Mouse (Mus musculus) midbrain, embryonic 14.5 days (tissue): ENCODE data around the gene Gm12185. TPM values are rescaled to one million over a fixed set of nuclear protein-coding genes. Genes with fewer than 3 reads are reported as not detected.

Experiments
- ATAC-seq: fragments of 200-750 bp; cut with Nextera tagmentation; 2 replicates; pipeline ENCODE4 v1.8.0; 2017; ENCODE audit warnings: moderate number of reproducible peaks, moderate library complexity; ENCODE audit not compliant: low FRiP score, low TSS enrichment
- DNase-seq: peaks from one replicate; pipeline ENCODE4 v3.0.0-alpha.2; 2015
- H3K27ac ChIP-seq: fragments of 300-500 bp; sonication (generic); replicated peaks from 2 replicates; pipeline ENCODE4 v1.5.1; 2014; ENCODE audit warnings: mild to moderate bottlenecking, low read depth, low read length, moderate library complexity
- H3K27me3 ChIP-seq: fragments of 300-500 bp; sonication (generic); 2 replicates; pipeline ENCODE4 v1.6.1; 2014; ENCODE audit warnings: low read length, control low read depth, mixed read lengths; ENCODE audit not compliant: control insufficient read depth, insufficient read depth
- H3K36me3 ChIP-seq: fragments of 300-500 bp; sonication (generic); 2 replicates; pipeline ENCODE4 v1.6.1; 2014; ENCODE audit warnings: low read length, control low read depth; ENCODE audit not compliant: control insufficient read depth, insufficient read depth
- H3K4me1 ChIP-seq: fragments of 300-500 bp; sonication (generic); 2 replicates; pipeline ENCODE4 v1.6.1; 2014; ENCODE audit warnings: mild to moderate bottlenecking, antibody characterized with exemption, low read length, control low read depth; ENCODE audit not compliant: control insufficient read depth, insufficient read depth
- H3K4me2 ChIP-seq: fragments of 300-500 bp; sonication (generic); 2 replicates; pipeline ENCODE4 v1.6.1; 2014; ENCODE audit warnings: mild to moderate bottlenecking, low read length, moderate library complexity
- H3K4me3 ChIP-seq: fragments of 300-500 bp; sonication (generic); replicated peaks from 2 replicates; pipeline ENCODE4 v1.5.1; 2014; ENCODE audit warnings: low read depth, low read length
- H3K9ac ChIP-seq: fragments of 300-500 bp; sonication (generic); replicated peaks from 2 replicates; pipeline ENCODE4 v1.6.1; 2014; ENCODE audit warnings: mild to moderate bottlenecking, low read length, moderate library complexity
- H3K9me3 ChIP-seq: fragments of 300-500 bp; sonication (generic); 2 replicates; pipeline ENCODE4 v1.6.1; 2016; ENCODE audit warnings: low read length, control low read depth, mixed read lengths; ENCODE audit not compliant: control insufficient read depth
- WGBS: fragments of 180-500 bp; shearing (Covaris S2); extraction: QIAGEN DNeasy Blood & Tissue Kit; methylation state at CpG from one replicate; pipeline ENCODE4 v1.1.7; 2014; 5-methylcytosine and 5-hydroxymethylcytosine counted together
- polyA plus RNA-seq: library from polyadenylated mRNA; unstranded; fragments of >200 nt; fragmentation: Nextera tagmentation; extraction: Ambion mirVana; gene quantifications from 2 replicates; pipeline ENCODE4 v1.2.1, GENCODE M21; 2014

Gm12185 gene
- polyA plus RNA-seq, 1 experiment from 2014 or later = not detected

DNA sequence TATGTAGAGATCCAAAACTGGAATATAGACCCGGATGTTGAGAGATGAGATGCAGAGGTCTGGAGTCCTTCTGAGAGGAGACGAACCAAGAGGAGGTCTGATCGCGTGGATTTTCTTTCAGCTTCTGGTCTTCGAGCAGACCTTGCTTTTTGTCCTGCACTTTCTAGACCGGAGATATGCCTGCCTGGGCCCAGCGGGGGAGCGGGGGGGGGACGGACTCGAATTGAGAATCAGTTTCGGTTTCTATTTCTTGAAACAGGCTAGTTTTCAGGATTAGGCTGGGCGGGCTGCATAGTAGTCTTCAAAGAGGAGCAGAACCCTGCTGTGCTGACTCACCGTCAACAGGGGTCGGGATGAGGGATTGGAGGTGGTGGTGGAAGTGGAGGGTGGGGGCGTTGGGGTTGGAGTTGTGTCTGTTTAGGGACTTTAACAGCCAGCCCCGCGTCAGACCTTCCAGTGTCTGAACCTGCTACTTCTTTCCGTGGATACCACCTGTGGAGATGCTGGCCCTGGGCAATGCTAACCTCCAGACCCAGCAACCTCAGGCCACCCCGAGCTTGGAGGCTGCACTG, 120.7 kb downstream of the Gm12185 start, which contains the start of gene Irgm1:
TSS of gene Irgm1 (minus strand) at position 483 of the 572 bp plus-strand sequence.
- ATAC-seq = peak; percentile 49
- Histone ChIP-seq H3K36me3 (no peaks in the 10 kb centered on the region), H3K27ac (no peak within 1 kb of the TSS), H3K27me3 (no peaks in the 10 kb centered on the region), H3K9me3 (no peaks in the 10 kb centered on the region), H3K4me2 (peak within 1 kb of the TSS; percentile 62), H3K4me3 (peak within 1 kb of the TSS; percentile 33), H3K9ac (no peak within 1 kb of the TSS; the same call in 1 of the 2 replicates), H3K4me1 (no peaks in the 10 kb centered on the region)
- DNase-seq = peak; percentile 63
- WGBS = 1% methylated on average over 19 of the region's 19 CpGs

- Histone ChIP-seq H3K4me1 (no peaks in the 10 kb centered on the region), H3K27me3 (no peaks in the 10 kb centered on the region), H3K9ac (no peak overlapping the region; the same call in 1 of the 2 replicates), H3K4me2 (peak overlapping the region; percentile 62), H3K27ac (no peak overlapping the region), H3K9me3 (no peaks in the 10 kb centered on the region), H3K4me3 (peak overlapping the region; percentile 33), H3K36me3 (no peaks in the 10 kb centered on the region)
- DNase-seq = no peak
- ATAC-seq = no peak
- 34% methylated on average over 7 of the region's 7 CpGs for WGBS
Observed at GRCm38 (mm10) chr11:48870781-48871180, 121.2 kb downstream of the Gm12185 start.

DNA sequence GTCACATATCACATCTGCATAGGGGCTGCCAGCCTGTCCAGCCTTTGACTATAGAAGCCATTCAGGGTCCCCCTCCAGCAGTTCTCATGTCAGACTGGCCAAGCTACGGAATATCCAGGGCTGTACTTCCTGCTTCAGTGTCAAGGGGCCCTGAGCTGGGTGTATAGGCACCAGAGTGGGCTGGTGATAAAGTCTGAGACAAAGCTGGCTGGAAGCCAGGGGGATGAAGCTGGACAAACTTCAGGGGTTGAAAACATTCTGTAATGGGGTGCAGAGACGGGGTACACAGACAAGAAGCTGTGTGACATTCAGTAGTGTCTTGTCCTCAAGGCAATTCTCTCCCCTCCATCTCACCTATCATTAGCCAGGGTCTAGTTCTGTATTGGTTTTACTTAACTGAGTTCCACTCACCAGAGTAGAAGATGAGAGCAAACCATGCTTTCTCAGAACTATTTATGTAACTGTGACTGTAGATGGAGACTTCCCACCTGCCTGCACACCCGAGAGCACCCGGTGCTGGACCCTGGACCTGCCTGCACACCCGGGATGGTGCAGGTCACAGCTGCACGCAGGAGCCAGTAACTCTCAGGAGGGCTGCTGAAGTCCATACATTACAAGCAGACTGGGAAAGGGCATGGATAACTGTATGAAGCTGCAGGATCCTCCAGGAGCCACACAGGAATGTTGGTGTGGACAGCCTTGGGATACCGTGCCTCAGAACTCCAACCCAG, 122.5 kb downstream of the Gm12185 start:
- Histone ChIP-seq H3K27me3 (no peaks in the 10 kb centered on the region), H3K9ac (no peak overlapping the region), H3K4me2 (no peak overlapping the region), H3K4me3 (no peak overlapping the region), H3K4me1 (no peaks in the 10 kb centered on the region), H3K27ac (no peak overlapping the region), H3K9me3 (no peaks in the 10 kb centered on the region), H3K36me3 (no peaks in the 10 kb centered on the region)
- ATAC-seq = no peak
- DNase-seq = no peak
- WGBS = 79% methylated on average over 7 of the region's 7 CpGs

- Histone ChIP-seq H3K4me3 (no peak overlapping the region), H3K36me3 (no peaks in the 10 kb centered on the region), H3K9ac (no peak overlapping the region), H3K4me2 (no peak overlapping the region), H3K4me1 (no peaks in the 10 kb centered on the region), H3K27me3 (no peaks in the 10 kb centered on the region), H3K9me3 (no peaks in the 10 kb centered on the region), H3K27ac (no peak overlapping the region)
- 95% methylated on average over 9 of the region's 9 CpGs for WGBS
- DNase-seq (no peak), ATAC-seq (no peak)
Observed at GRCm38 (mm10) chr11:48866481-48866880, 125.5 kb downstream of the Gm12185 start.

DNA sequence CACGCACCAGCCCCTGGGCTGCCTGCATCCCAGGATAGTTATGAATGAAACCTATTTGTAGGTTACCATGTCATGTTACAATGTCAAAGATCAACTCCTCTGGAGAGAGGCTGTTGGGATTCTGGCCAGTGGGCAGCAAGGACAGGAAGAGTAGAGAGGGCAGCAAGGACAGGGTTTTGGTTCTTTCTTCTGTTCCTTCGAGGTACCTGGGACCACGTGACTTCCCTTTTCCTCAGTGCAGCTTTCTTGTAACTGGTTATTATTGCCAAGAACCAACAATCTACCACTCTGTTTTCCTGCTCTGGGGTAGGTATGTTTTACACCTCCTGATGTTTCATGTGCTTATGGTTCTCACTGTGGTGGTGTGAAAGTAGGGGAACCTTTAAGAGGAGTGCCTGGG, 128.2 kb downstream of the Gm12185 start:
- H3K4me2 ChIP-seq = no peak overlapping the region

DNA sequence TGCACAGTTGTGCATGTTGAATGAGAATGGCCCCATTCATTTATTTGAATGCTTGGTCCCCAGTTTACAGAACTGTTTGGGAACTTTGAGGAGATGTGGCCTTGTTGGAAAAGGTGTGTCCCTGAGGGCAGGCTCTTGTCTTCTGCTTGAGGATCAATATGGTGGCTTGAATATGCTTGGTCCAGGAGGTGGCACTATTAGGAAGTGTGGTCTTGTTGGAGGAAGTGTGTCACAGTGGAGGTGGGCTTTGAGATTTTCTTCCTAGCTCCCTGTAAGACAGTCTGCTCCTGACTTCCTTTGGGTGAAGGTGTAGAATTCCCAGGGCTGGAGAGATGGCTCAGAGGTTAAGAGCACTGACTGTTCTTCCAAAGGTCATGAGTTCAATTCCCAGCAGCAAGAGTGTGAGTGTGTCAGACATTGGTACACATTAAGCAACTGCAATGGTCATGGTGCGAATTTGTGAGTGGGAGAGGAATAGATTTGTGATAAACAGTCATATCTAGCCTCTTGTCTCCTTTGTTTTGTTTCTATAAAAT, 129.2 kb downstream of the Gm12185 start:
- WGBS = 76% methylated on average over 1 of the region's 1 CpGs

More for the DNA sequence above, 128.2 kb downstream of the Gm12185 start:
- WGBS = 86% methylated on average over 3 of the region's 3 CpGs
- DNase-seq = no peak
- Histone ChIP-seq H3K4me3 (no peak overlapping the region), H3K27ac (no peak overlapping the region), H3K4me1 (0 out of 2 replicates have a peak, but pooled peaks cover under 1% of the 10 kb centered on the region), H3K36me3 (no peaks in the 10 kb centered on the region), H3K9me3 (no peaks in the 10 kb centered on the region), H3K27me3 (peaks cover 5% of the 10 kb centered on the region), H3K9ac (no peak overlapping the region)
- no peak for ATAC-seq

GRCm38 (mm10) chr11:48859014-48859413, 133.0 kb downstream of the Gm12185 start:
- Histone ChIP-seq H3K4me2 (peak overlapping the region; percentile 63), H3K36me3 (no peaks in the 10 kb centered on the region), H3K9me3 (no peaks in the 10 kb centered on the region), H3K9ac (no peak overlapping the region), H3K27me3 (peaks cover 5% of the 10 kb centered on the region), H3K4me1 (peaks cover 22% of the 10 kb centered on the region; the same call in 1 of the 2 replicates), H3K27ac (no peak overlapping the region), H3K4me3 (peak overlapping the region; percentile 54; the same call in 1 of the 2 replicates)
- under 1% methylated on average over 6 of the region's 6 CpGs for WGBS
- DNase-seq (peak; percentile 93), ATAC-seq (no peak)

More for the DNA sequence above, 129.2 kb downstream of the Gm12185 start:
- Histone ChIP-seq H3K4me3 (no peak overlapping the region), H3K9me3 (no peaks in the 10 kb centered on the region), H3K27ac (no peak overlapping the region), H3K36me3 (no peaks in the 10 kb centered on the region), H3K4me2 (no peak overlapping the region), H3K27me3 (peaks cover 5% of the 10 kb centered on the region), H3K9ac (no peak overlapping the region), H3K4me1 (0 out of 2 replicates have a peak, but pooled peaks cover 10% of the 10 kb centered on the region)
- no peak for ATAC-seq
- DNase-seq = no peak
